Mouse (Mus musculus): ENCODE data around the gene Ccdc162. TPM values are rescaled to one million over a fixed set of nuclear protein-coding genes. Genes with fewer than 3 reads are reported as not detected.

Ccdc162 gene
- polyA plus RNA-seq, 1 experiment from 2014 or later = 0.36 TPM

DNA sequence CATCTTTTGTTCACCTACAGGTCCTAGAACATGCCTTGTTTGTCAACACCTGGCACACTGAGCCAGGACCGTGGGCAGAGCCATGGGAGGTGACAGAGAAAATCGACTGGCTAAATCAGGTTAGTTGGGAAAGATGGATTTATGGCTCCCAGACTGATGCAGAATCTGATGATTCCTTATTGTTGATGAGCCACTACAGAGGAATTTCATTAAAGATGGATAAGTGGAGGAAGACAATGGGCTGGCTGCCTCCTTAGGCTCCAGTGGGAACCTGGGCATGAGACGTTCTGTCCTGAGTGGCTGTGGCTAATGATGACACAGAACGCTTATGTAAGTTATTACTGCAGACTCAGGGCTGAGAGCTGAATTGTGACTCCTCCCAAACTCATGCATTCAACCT lies 162.7 kb downstream of the Ccdc162 start:
- Histone ChIP-seq H3K9me3 (ENCODE audit: low read length) (peaks cover 5% of the 10 kb centered on the region), H3K27me3 (ENCODE audit: insufficient read depth, low read length) (no peaks in the 10 kb centered on the region), H3K27ac (ENCODE audit: low read length) (peak overlapping the region; percentile 82), H3K36me3 (ENCODE audit: insufficient read depth, low read length) (peaks cover 3% of the 10 kb centered on the region; the same call in 1 of the 2 replicates), H3K4me1 (ENCODE audit: insufficient read depth, low read length) (peaks cover 16% of the 10 kb centered on the region), H3K9ac (replicated peaks; ENCODE audit: low read length) (no peak overlapping the region), H3K4me2 (replicated peaks; ENCODE audit: low read depth, low read length) (no peak overlapping the region), H3K4me3 (ENCODE audit: low read length) (no peak overlapping the region)
- 58% methylated on average over 4 of the region's 4 CpGs for WGBS
- no peak for ATAC-seq (ENCODE audit: low FRiP score, low TSS enrichment)

DNA sequence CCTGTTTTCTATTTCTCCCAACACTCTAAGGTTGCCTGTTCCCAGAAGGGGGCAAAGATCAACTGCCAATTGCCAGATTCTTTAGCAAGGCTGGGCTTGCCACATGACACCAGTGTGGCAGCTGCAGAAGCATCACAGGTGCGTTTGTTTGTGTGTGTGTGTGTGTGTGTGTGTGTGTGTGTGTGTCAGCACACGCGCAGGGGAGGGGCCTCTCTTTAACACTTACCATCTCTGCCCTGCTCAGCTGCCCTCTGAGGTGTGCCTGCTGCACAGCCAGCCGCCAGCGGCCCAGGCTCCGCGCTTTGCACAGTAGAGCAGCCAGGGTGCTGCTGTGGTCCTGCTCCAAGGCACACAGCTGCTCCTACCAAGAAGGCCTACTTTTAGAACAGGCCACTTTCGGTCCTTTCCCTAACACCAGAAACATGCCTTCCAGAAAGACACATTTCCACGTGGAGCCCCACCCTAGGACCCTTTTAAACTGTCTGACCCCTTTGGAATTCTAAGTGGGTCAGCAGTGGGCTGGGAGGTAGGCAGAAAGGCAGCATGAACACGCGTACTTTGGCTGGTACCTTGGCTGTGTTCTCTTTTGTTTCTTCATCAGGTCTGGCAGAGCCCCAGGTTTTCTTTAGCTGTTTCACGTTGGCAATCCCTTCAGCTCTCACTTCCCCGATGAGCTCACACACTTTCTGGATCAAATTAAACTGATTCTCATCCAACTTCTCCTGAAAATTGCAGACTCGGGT lies 163.4 kb downstream of the Ccdc162 start:
- no peak overlapping the region for H3K4me2 ChIP-seq (replicated peaks; ENCODE audit: low read depth, low read length)
- peak overlapping the region; percentile 82 for H3K27ac ChIP-seq (ENCODE audit: low read length)
- H3K4me3 ChIP-seq (ENCODE audit: low read length) = no peak overlapping the region
- WGBS = 28% methylated on average over 14 of the region's 14 CpGs
- H3K4me1 ChIP-seq (ENCODE audit: insufficient read depth, low read length) = peaks cover 16% of the 10 kb centered on the region
- no peaks in the 10 kb centered on the region for H3K27me3 ChIP-seq (ENCODE audit: insufficient read depth, low read length)
- peak overlapping the region; percentile 24; the same call in 1 of the 2 replicates for H3K9ac ChIP-seq (replicated peaks; ENCODE audit: low read length)
- peaks cover 3% of the 10 kb centered on the region; the same call in 1 of the 2 replicates for H3K36me3 ChIP-seq (ENCODE audit: insufficient read depth, low read length)
- ATAC-seq (ENCODE audit: low FRiP score, low TSS enrichment) = peak; percentile 95
- peaks cover 5% of the 10 kb centered on the region for H3K9me3 ChIP-seq (ENCODE audit: low read length)

DNA sequence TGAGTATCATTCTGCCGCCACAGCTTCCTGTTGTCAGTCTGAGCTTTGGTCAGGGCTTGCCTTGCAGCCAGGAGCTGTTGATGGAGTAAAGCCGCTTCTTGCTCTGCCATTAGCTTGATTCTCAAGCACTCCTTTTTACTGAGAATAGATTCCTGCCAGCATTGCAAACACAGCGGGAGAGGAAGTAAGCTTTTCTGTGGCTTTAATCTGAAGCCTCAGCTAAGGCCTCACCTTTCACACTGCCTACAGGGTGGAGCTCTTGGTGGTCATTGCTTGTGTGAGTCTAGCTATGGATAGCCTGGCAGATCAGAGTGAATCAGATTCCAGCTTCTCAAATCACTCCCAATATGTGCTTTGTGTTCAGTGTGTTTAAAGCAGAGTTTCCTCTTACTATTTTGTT lies 164.1 kb downstream of the Ccdc162 start:
- Histone ChIP-seq H3K4me3 (ENCODE audit: low read length) (no peak overlapping the region), H3K9me3 (ENCODE audit: low read length) (peaks cover 5% of the 10 kb centered on the region), H3K9ac (replicated peaks; ENCODE audit: low read length) (no peak overlapping the region), H3K27ac (ENCODE audit: low read length) (peak overlapping the region; percentile 82), H3K4me1 (ENCODE audit: insufficient read depth, low read length) (peaks cover 16% of the 10 kb centered on the region), H3K36me3 (ENCODE audit: insufficient read depth, low read length) (peaks cover 3% of the 10 kb centered on the region; the same call in 1 of the 2 replicates), H3K27me3 (ENCODE audit: insufficient read depth, low read length) (no peaks in the 10 kb centered on the region), H3K4me2 (replicated peaks; ENCODE audit: low read depth, low read length) (no peak overlapping the region)
- 46% methylated on average over 3 of the region's 3 CpGs for WGBS
- no peak for ATAC-seq (ENCODE audit: low FRiP score, low TSS enrichment)

- Histone ChIP-seq H3K9ac (replicated peaks; ENCODE audit: low read length) (no peak overlapping the region), H3K4me1 (ENCODE audit: insufficient read depth, low read length) (peaks cover 16% of the 10 kb centered on the region), H3K4me2 (replicated peaks; ENCODE audit: low read depth, low read length) (no peak overlapping the region), H3K27me3 (ENCODE audit: insufficient read depth, low read length) (no peaks in the 10 kb centered on the region), H3K36me3 (ENCODE audit: insufficient read depth, low read length) (peaks cover 3% of the 10 kb centered on the region; the same call in 1 of the 2 replicates), H3K9me3 (ENCODE audit: low read length) (peaks cover 5% of the 10 kb centered on the region), H3K4me3 (ENCODE audit: low read length) (no peak overlapping the region), H3K27ac (ENCODE audit: low read length) (no peak overlapping the region)
- ATAC-seq (ENCODE audit: low FRiP score, low TSS enrichment) = no peak
- WGBS = 73% methylated on average over 7 of the region's 7 CpGs
These were observed 165.7 kb downstream of the Ccdc162 start for GRCm38 (mm10) chr10:41550711-41551110.

GRCm38 (mm10) chr10:41546396-41547165 lies 169.9 kb downstream of the Ccdc162 start:
- H3K4me3 ChIP-seq (ENCODE audit: low read length) = no peak overlapping the region
- H3K9ac ChIP-seq (replicated peaks; ENCODE audit: low read length) = no peak overlapping the region
- peaks cover 5% of the 10 kb centered on the region for H3K9me3 ChIP-seq (ENCODE audit: low read length)
- H3K36me3 ChIP-seq (ENCODE audit: insufficient read depth, low read length) = peaks cover 3% of the 10 kb centered on the region; the same call in 1 of the 2 replicates
- H3K4me2 ChIP-seq (replicated peaks; ENCODE audit: low read depth, low read length) = no peak overlapping the region
- WGBS = 29% methylated on average over 13 of the region's 13 CpGs
- ATAC-seq (ENCODE audit: low FRiP score, low TSS enrichment) = peak; percentile 57; the same call in 1 of the 2 replicates
- H3K27ac ChIP-seq (ENCODE audit: low read length) = no peak overlapping the region
- peaks cover 9% of the 10 kb centered on the region for H3K4me1 ChIP-seq (ENCODE audit: insufficient read depth, low read length)
- H3K27me3 ChIP-seq (ENCODE audit: insufficient read depth, low read length) = no peaks in the 10 kb centered on the region

- no peaks in the 10 kb centered on the region for H3K27me3 ChIP-seq (ENCODE audit: insufficient read depth, low read length)
- no peak overlapping the region for H3K4me3 ChIP-seq (ENCODE audit: low read length)
- H3K9me3 ChIP-seq (ENCODE audit: low read length) = peaks cover 5% of the 10 kb centered on the region
- H3K36me3 ChIP-seq (ENCODE audit: insufficient read depth, low read length) = peaks cover 3% of the 10 kb centered on the region; the same call in 1 of the 2 replicates
- no peak overlapping the region for H3K27ac ChIP-seq (ENCODE audit: low read length)
- H3K4me2 ChIP-seq (replicated peaks; ENCODE audit: low read depth, low read length) = no peak overlapping the region
- H3K9ac ChIP-seq (replicated peaks; ENCODE audit: low read length) = no peak overlapping the region
- no peak for ATAC-seq (ENCODE audit: low FRiP score, low TSS enrichment)
- 59% methylated on average over 7 of the region's 7 CpGs for WGBS
- H3K4me1 ChIP-seq (ENCODE audit: insufficient read depth, low read length) = peaks cover 9% of the 10 kb centered on the region
These were observed 171.1 kb downstream of the Ccdc162 start for GRCm38 (mm10) chr10:41545224-41545755.

DNA sequence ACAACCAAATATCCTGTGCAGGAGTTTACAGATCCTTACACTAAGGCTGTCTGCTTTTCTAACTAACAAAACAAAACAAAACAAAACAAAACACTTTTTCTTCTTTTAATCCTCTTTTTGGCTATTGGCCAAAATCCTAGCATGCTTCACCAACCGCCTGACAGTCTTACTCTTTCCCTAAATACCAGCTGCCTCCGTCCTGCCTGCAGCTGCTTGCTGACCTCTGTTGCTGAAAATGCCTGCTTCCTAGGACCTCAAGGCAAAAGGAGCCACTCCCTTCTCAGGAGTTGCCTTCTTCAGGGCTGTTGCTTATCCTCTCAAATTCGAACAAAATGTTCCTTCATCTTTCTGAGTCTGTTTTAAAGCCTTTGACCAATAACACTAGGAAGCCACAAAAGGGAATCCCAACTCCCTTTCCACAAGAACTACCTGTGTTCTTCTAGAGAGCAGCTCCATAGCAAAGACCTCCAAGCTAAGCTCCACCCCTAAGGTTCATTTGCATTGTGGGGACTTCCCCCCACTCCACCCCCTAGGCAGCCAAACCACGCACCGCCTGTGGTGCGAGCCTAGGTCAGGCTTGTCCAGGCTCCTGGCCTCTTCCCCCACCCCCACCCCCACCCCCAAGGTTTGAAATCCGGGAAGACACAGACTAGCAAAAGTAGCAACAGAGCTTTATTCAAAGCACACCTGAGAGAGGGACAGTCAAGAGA lies 171.8 kb downstream of the Ccdc162 start:
- Histone ChIP-seq H3K9me3 (ENCODE audit: low read length) (peaks cover 5% of the 10 kb centered on the region), H3K4me2 (replicated peaks; ENCODE audit: low read depth, low read length) (no peak overlapping the region), H3K36me3 (ENCODE audit: insufficient read depth, low read length) (peaks cover 3% of the 10 kb centered on the region; the same call in 1 of the 2 replicates), H3K27ac (ENCODE audit: low read length) (no peak overlapping the region), H3K27me3 (ENCODE audit: insufficient read depth, low read length) (no peaks in the 10 kb centered on the region), H3K4me1 (ENCODE audit: insufficient read depth, low read length) (peaks cover 9% of the 10 kb centered on the region), H3K4me3 (ENCODE audit: low read length) (no peak overlapping the region), H3K9ac (replicated peaks; ENCODE audit: low read length) (no peak overlapping the region)
- 10% methylated on average over 7 of the region's 7 CpGs for WGBS
- peak; percentile 61; the same call in 1 of the 2 replicates for ATAC-seq (ENCODE audit: low FRiP score, low TSS enrichment)

DNA sequence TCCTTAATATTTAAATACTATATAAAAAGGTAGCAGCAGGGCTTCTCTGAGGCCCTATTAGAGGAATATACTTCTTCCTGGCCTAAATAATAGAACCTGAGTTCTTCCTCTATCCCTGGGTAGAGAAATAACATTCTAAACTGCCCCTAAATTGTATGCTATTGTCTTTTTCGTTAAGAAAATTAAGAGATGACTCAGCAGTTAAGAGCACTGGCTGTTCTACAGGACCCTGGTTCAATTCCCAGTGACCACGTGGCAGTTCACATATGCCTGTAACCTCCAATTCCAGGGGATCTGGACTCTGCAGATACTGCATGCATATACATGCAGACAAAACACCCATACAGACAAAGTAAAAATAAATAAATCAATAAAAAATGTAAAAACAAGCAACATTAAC lies 172.6 kb downstream of the Ccdc162 start:
- Histone ChIP-seq H3K27ac (ENCODE audit: low read length) (no peak overlapping the region), H3K4me3 (ENCODE audit: low read length) (no peak overlapping the region), H3K27me3 (ENCODE audit: insufficient read depth, low read length) (no peaks in the 10 kb centered on the region), H3K9me3 (ENCODE audit: low read length) (no peaks in the 10 kb centered on the region), H3K4me1 (ENCODE audit: insufficient read depth, low read length) (peaks cover 9% of the 10 kb centered on the region), H3K9ac (replicated peaks; ENCODE audit: low read length) (no peak overlapping the region), H3K36me3 (ENCODE audit: insufficient read depth, low read length) (no peaks in the 10 kb centered on the region), H3K4me2 (replicated peaks; ENCODE audit: low read depth, low read length) (no peak overlapping the region)
- no peak for ATAC-seq (ENCODE audit: low FRiP score, low TSS enrichment)
- 80% methylated on average over 2 of the region's 2 CpGs for WGBS

DNA sequence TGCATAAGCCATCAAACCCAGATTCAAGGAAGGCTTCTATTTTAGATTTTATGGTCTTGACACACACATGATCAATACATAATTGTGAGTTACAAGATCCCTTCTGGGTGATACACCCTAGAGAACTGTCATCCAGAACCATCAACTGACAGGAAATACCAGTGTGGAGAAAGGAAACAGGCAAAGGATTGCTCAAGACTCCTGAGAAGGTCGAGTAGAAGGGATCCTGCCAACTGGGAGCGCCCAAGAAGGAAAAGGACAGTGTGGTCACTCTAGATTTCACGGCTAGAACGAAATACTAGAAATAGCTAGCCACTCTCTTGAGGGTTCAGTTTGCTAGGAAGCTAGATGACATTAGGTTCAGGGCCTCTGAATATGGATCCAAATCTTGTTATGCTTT lies 173.0 kb downstream of the Ccdc162 start:
- no peak for ATAC-seq (ENCODE audit: low FRiP score, low TSS enrichment)
- H3K9me3 ChIP-seq (ENCODE audit: low read length) = no peaks in the 10 kb centered on the region
- peaks cover 9% of the 10 kb centered on the region for H3K4me1 ChIP-seq (ENCODE audit: insufficient read depth, low read length)
- H3K36me3 ChIP-seq (ENCODE audit: insufficient read depth, low read length) = no peaks in the 10 kb centered on the region
- H3K4me2 ChIP-seq (replicated peaks; ENCODE audit: low read depth, low read length) = no peak overlapping the region
- no peak overlapping the region for H3K9ac ChIP-seq (replicated peaks; ENCODE audit: low read length)
- H3K4me3 ChIP-seq (ENCODE audit: low read length) = no peak overlapping the region
- whole genome bisulfite sequencing = 86% methylated on average over 4 of the region's 4 CpGs
- H3K27me3 ChIP-seq (ENCODE audit: insufficient read depth, low read length) = no peaks in the 10 kb centered on the region
- no peak overlapping the region for H3K27ac ChIP-seq (ENCODE audit: low read length)
